Mouse (Mus musculus) intestine, postnatal 0 days (tissue): Measurements from ENCODE around the gene Ngdn. TPM values are rescaled to one million over a fixed set of nuclear protein-coding genes. Genes with fewer than 3 reads are reported as not detected.

Experiments used
- ATAC-seq: fragments of 200-750 bp; cut with Nextera tagmentation; 2 replicates; pipeline ENCODE4 v1.8.0; 2017; ENCODE audit warnings: mild to moderate bottlenecking, moderate TSS enrichment, moderate library complexity
- H3K27ac ChIP-seq: fragments of 300-500 bp; sonication (generic); 2 replicates; pipeline ENCODE4 v1.5.1; 2014; ENCODE audit warnings: mild to moderate bottlenecking, low read depth, low read length, moderate library complexity
- H3K27me3 ChIP-seq: fragments of 300-500 bp; sonication (generic); replicated peaks from 2 replicates; pipeline ENCODE4 v1.6.1; 2014; ENCODE audit warnings: low read length, mixed read lengths; ENCODE audit not compliant: control insufficient read depth, insufficient read depth
- H3K36me3 ChIP-seq: fragments of 300-500 bp; sonication (generic); 2 replicates; pipeline ENCODE4 v1.6.1; 2014; ENCODE audit warnings: mild to moderate bottlenecking, moderate library complexity; ENCODE audit not compliant: control insufficient read depth, insufficient read depth
- H3K4me1 ChIP-seq: fragments of 300-500 bp; sonication (generic); replicated peaks from 2 replicates; pipeline ENCODE4 v1.6.1; 2014; ENCODE audit warnings: antibody characterized with exemption, low read length, mixed read lengths; ENCODE audit not compliant: control insufficient read depth, insufficient read depth
- H3K4me2 ChIP-seq: fragments of 300-500 bp; sonication (generic); replicated peaks from 2 replicates; pipeline ENCODE4 v1.6.1; 2014; ENCODE audit warnings: low read depth, mild to moderate bottlenecking, moderate library complexity
- H3K4me3 ChIP-seq: fragments of 300-500 bp; sonication (generic); 2 replicates; pipeline ENCODE4 v1.5.1; 2014; ENCODE audit warnings: low read depth, low read length
- H3K9ac ChIP-seq: fragments of 300-500 bp; sonication (generic); 2 replicates; pipeline ENCODE4 v1.6.1; 2014; ENCODE audit warnings: mild to moderate bottlenecking, low read depth, low read length
- H3K9me3 ChIP-seq: fragments of 300-500 bp; sonication (generic); 2 replicates; pipeline ENCODE4 v1.6.1; 2016; ENCODE audit warnings: mixed run types; ENCODE audit not compliant: control insufficient read depth
- CTCF ChIP-seq: sonication (generic); IDR thresholded peaks from 2 replicates; pipeline ENCODE4 v1.5.1; 2016; ENCODE audit warnings: low read depth, mild to moderate bottlenecking, control low read depth, antibody characterized with exemption, moderate library complexity
- WGBS: fragments of 180-500 bp; shearing (Covaris S2); extraction: QIAGEN DNeasy Blood & Tissue Kit; methylation state at CpG from one replicate; pipeline ENCODE4 v1.1.7; 2014; 5-methylcytosine and 5-hydroxymethylcytosine counted together
- polyA plus RNA-seq: library from polyadenylated mRNA; unstranded; fragments of >200 nt; fragmentation: Nextera tagmentation; extraction: Ambion mirVana; gene quantifications from 2 replicates; pipeline ENCODE4 v1.2.1, GENCODE M21; 2015

The Ngdn gene
- polyA plus RNA-seq, 1 experiment from 2014 or later, result 69.4 TPM

GRCm38 (mm10) chr14:55001938-55002686 is 13.1 kb upstream of the Ngdn start:
- no peaks in the 10 kb centered on the region for H3K9me3 ChIP-seq

GRCm38 (mm10) chr14:55002687-55003120 is 12.6 kb upstream of the Ngdn start:
- Histone ChIP-seq H3K4me2 (no peak overlapping the region), H3K36me3 (no peaks in the 10 kb centered on the region), H3K27ac (no peak overlapping the region), H3K4me1 (0 out of 2 replicates have a peak, but pooled peaks cover 3% of the 10 kb centered on the region), H3K4me3 (no peak overlapping the region), H3K9ac (no peak overlapping the region), H3K27me3 (no peaks in the 10 kb centered on the region), H3K9me3 (no peaks in the 10 kb centered on the region)
- no peak for TF ChIP-seq CTCF
- no peak for ATAC-seq
- WGBS, result 59% methylated on average over 7 of the region's 7 CpGs

More at GRCm38 (mm10) chr14:55001938-55002686, 13.1 kb upstream of the Ngdn start:
- ATAC-seq, result no peak
- WGBS, result 46% methylated on average over 12 of the region's 12 CpGs
- Histone ChIP-seq H3K27me3 (no peaks in the 10 kb centered on the region), H3K9ac (no peak overlapping the region), H3K36me3 (no peaks in the 10 kb centered on the region), H3K27ac (no peak overlapping the region), H3K4me3 (no peak overlapping the region), H3K4me1 (0 out of 2 replicates have a peak, but pooled peaks cover 3% of the 10 kb centered on the region), H3K4me2 (no peak overlapping the region)
- TF ChIP-seq CTCF, result no peak

GRCm38 (mm10) chr14:55003878-55004855 is 11.1 kb upstream of the Ngdn start:
- Histone ChIP-seq H3K27me3 (no peaks in the 10 kb centered on the region), H3K27ac (no peak overlapping the region), H3K36me3 (no peaks in the 10 kb centered on the region), H3K9me3 (no peaks in the 10 kb centered on the region), H3K4me1 (0 out of 2 replicates have a peak, but pooled peaks cover 3% of the 10 kb centered on the region), H3K4me3 (no peak overlapping the region), H3K9ac (no peak overlapping the region), H3K4me2 (no peak overlapping the region)
- WGBS, result 39% methylated on average over 18 of the region's 18 CpGs
- 0 out of 2 replicates have a peak, but pooled peaks have one; percentile 39 for ATAC-seq
- no peak for TF ChIP-seq CTCF

DNA sequence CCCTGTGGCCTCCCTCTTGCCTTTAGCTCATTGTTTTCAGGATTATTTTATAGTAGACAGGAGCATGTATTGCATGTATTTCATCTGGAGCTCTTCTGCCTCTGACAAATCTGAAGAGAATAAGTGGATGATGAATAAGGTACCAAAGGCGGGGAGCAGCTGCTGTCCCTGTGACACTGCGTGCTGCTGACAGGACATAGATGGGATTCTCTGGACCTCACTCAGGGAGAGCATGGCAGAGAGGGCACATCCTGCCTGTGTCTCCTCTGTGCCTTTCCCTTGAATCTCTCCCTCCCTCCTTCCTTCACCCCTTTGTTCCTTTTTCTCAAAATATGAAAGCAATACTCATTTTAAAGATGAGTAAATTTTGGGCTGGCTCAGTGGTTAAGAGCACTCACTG is 9.7 kb upstream of the Ngdn start:
- no peak overlapping the region for H3K9ac ChIP-seq
- H3K27ac ChIP-seq, result no peak overlapping the region
- no peak overlapping the region for H3K4me2 ChIP-seq
- H3K4me3 ChIP-seq, result no peak overlapping the region
- no peaks in the 10 kb centered on the region for H3K9me3 ChIP-seq
- ATAC-seq, result no peak
- 0 out of 2 replicates have a peak, but pooled peaks cover 3% of the 10 kb centered on the region for H3K4me1 ChIP-seq
- no peak for TF ChIP-seq CTCF
- H3K36me3 ChIP-seq, result no peaks in the 10 kb centered on the region
- no peaks in the 10 kb centered on the region for H3K27me3 ChIP-seq
- WGBS, result 89% methylated on average over 2 of the region's 2 CpGs

- H3K4me2 ChIP-seq, result no peak overlapping the region
- no peak for ATAC-seq
- TF ChIP-seq CTCF, result no peak
- no peak overlapping the region for H3K4me3 ChIP-seq
- H3K9ac ChIP-seq, result no peak overlapping the region
- WGBS, result 89% methylated on average over 8 of the region's 8 CpGs
- no peaks in the 10 kb centered on the region for H3K9me3 ChIP-seq
- H3K27me3 ChIP-seq, result no peaks in the 10 kb centered on the region
- H3K36me3 ChIP-seq, result no peaks in the 10 kb centered on the region
- H3K27ac ChIP-seq, result no peak overlapping the region
- H3K4me1 ChIP-seq, result 0 out of 2 replicates have a peak, but pooled peaks cover 3% of the 10 kb centered on the region
Observed at GRCm38 (mm10) chr14:55005967-55006366, 9.3 kb upstream of the Ngdn start.

GRCm38 (mm10) chr14:55006541-55006940 is 8.7 kb upstream of the Ngdn start:
- TF ChIP-seq CTCF, result no peak
- WGBS, result 65% methylated on average over 3 of the region's 3 CpGs
- Histone ChIP-seq H3K4me2 (no peak overlapping the region), H3K9ac (no peak overlapping the region), H3K9me3 (no peaks in the 10 kb centered on the region), H3K4me1 (0 out of 2 replicates have a peak, but pooled peaks cover 3% of the 10 kb centered on the region), H3K4me3 (no peak overlapping the region), H3K27ac (no peak overlapping the region), H3K27me3 (no peaks in the 10 kb centered on the region), H3K36me3 (no peaks in the 10 kb centered on the region)
- ATAC-seq, result no peak
